Mouse (Mus musculus) lung, postnatal 4 days (tissue): ENCODE data around the gene Ttc3.
"Not testable (repeated sequence)": the region's sequence is repeated elsewhere in the genome, so short reads cannot be mapped to it uniquely, and the experiment has no call there.

Source experiments
- DNase-seq, 2 experiments: peaks; one replicate each; pipeline ENCODE4 v3.0.0; 2021

Ttc3 gene

GRCm38 (mm10) chr16:94370173-94370914, at the start of gene Ttc3:
TSS of gene Ttc3 (plus strand) at chr16:94370618.
- peak; percentile 95 to 98 for DNase-seq

GRCm38 (mm10) chr16:94323681-94324080, 46.7 kb upstream of the Ttc3 start:
- peak in 1 of 2 experiments; percentile 35 for DNase-seq

GRCm38 (mm10) chr16:94326008-94326407, 44.4 kb upstream of the Ttc3 start:
- no peak for DNase-seq

GRCm38 (mm10) chr16:94327781-94328711, 42.4 kb upstream of the Ttc3 start, which contains the start of gene Ripply3:
TSS of gene Ripply3 (plus strand) at chr16:94328420.
- DNase-seq, result peak; percentile 81 to 90

GRCm38 (mm10) chr16:94328881-94329867, 41.2 kb upstream of the Ttc3 start:
- peak in 1 of 2 experiments; percentile 18 for DNase-seq

- no peak for DNase-seq
These were observed 40.0 kb upstream of the Ttc3 start for GRCm38 (mm10) chr16:94330429-94330828.

GRCm38 (mm10) chr16:94331233-94331885, 39.1 kb upstream of the Ttc3 start:
- DNase-seq, result no peak

- peak; percentile 56 to 80 for DNase-seq
These were observed 38.5 kb upstream of the Ttc3 start for GRCm38 (mm10) chr16:94331886-94332252.

GRCm38 (mm10) chr16:94335656-94336055, 34.8 kb upstream of the Ttc3 start:
- no peak for DNase-seq

- not testable (repeated sequence) for DNase-seq
These were observed 31.0 kb upstream of the Ttc3 start for GRCm38 (mm10) chr16:94339164-94340160.

- DNase-seq, result no peak
These were observed 24.7 kb upstream of the Ttc3 start for GRCm38 (mm10) chr16:94345733-94346132.

GRCm38 (mm10) chr16:94347080-94347731, 23.2 kb upstream of the Ttc3 start:
- no peak for DNase-seq

- no peak for DNase-seq
These were observed 21.6 kb upstream of the Ttc3 start for GRCm38 (mm10) chr16:94348779-94349178.

- DNase-seq, result no peak
These were observed 20.7 kb upstream of the Ttc3 start for GRCm38 (mm10) chr16:94349588-94350286.

- DNase-seq, result no peak
These were observed 20.1 kb upstream of the Ttc3 start for GRCm38 (mm10) chr16:94350287-94350677.

GRCm38 (mm10) chr16:94354450-94354849, 16.0 kb upstream of the Ttc3 start:
- DNase-seq, result no peak

- DNase-seq, result no peak
These were observed 14.4 kb upstream of the Ttc3 start for GRCm38 (mm10) chr16:94356046-94356445.

- no peak for DNase-seq
These were observed 13.5 kb upstream of the Ttc3 start for GRCm38 (mm10) chr16:94356776-94357494.

GRCm38 (mm10) chr16:94358091-94358490, 12.3 kb upstream of the Ttc3 start:
- DNase-seq, result no peak
